Mouse (Mus musculus) urinary bladder, postnatal 14 days (tissue): ENCODE data around the gene Cd28.
"Not testable (repeated sequence)": the region's sequence is repeated elsewhere in the genome, so short reads cannot be mapped to it uniquely, and the experiment has no call there.

Source experiments
- DNase-seq: peaks from one replicate; pipeline ENCODE4 v3.0.0; 2021; ENCODE audit warnings: low spot score

The Cd28 gene

GRCm38 (mm10) chr1:60799795-60800345 lies 83.3 kb downstream of the Cd28 start:
- peak; percentile 20 for DNase-seq

- DNase-seq: no peak
Measured at GRCm38 (mm10) chr1:60801210-60801671, 84.6 kb downstream of the Cd28 start.

- no peak for DNase-seq
Measured at GRCm38 (mm10) chr1:60803128-60803824, 86.7 kb downstream of the Cd28 start.

GRCm38 (mm10) chr1:60803825-60804696 lies 87.5 kb downstream of the Cd28 start:
- no peak for DNase-seq

- DNase-seq: no peak
Measured at GRCm38 (mm10) chr1:60805178-60805577, 88.6 kb downstream of the Cd28 start.

GRCm38 (mm10) chr1:60807748-60808147 lies 91.1 kb downstream of the Cd28 start:
- no peak for DNase-seq

- DNase-seq: no peak
Measured at GRCm38 (mm10) chr1:60808466-60808865, 91.9 kb downstream of the Cd28 start.

- peak; percentile 34 for DNase-seq
Measured at GRCm38 (mm10) chr1:60809166-60809565, 92.6 kb downstream of the Cd28 start.

- no peak for DNase-seq
Measured at GRCm38 (mm10) chr1:60810821-60811220, 94.2 kb downstream of the Cd28 start.

- no peak for DNase-seq
Measured at GRCm38 (mm10) chr1:60811998-60812397, 95.4 kb downstream of the Cd28 start.

GRCm38 (mm10) chr1:60813411-60813810 lies 96.8 kb downstream of the Cd28 start:
- no peak for DNase-seq

- no peak for DNase-seq
Measured at GRCm38 (mm10) chr1:60815912-60816311, 99.3 kb downstream of the Cd28 start.

- not testable (repeated sequence) for DNase-seq
Measured at GRCm38 (mm10) chr1:60818491-60818890, 101.9 kb downstream of the Cd28 start.

- no peak for DNase-seq
Measured at GRCm38 (mm10) chr1:60819993-60820392, 103.4 kb downstream of the Cd28 start.

- DNase-seq: no peak
Measured at GRCm38 (mm10) chr1:60820981-60821380, 104.4 kb downstream of the Cd28 start.

GRCm38 (mm10) chr1:60821590-60821989 lies 105.0 kb downstream of the Cd28 start:
- no peak for DNase-seq
